Mouse (Mus musculus) stomach, embryonic 16.5 days (tissue): Measurements from ENCODE around the gene Slc24a3. TPM values are rescaled to one million over a fixed set of nuclear protein-coding genes. Genes with fewer than 3 reads are reported as not detected.

Experiments used
- ATAC-seq: fragments of 200-750 bp; cut with Nextera tagmentation; 2 replicates; pipeline ENCODE4 v1.8.0; 2017; ENCODE audit warnings: moderate number of reproducible peaks, moderate TSS enrichment; ENCODE audit not compliant: insufficient read depth, low FRiP score
- H3K27ac ChIP-seq: fragments of 300-500 bp; sonication (generic); 2 replicates; pipeline ENCODE4 v1.5.1; 2014; ENCODE audit warnings: low read length
- H3K27me3 ChIP-seq: fragments of 300-500 bp; sonication (generic); 2 replicates; pipeline ENCODE4 v1.6.1; 2014; ENCODE audit warnings: low read length, control low read depth, mixed read lengths; ENCODE audit not compliant: control insufficient read depth, insufficient read depth
- H3K36me3 ChIP-seq: fragments of 300-500 bp; sonication (generic); 2 replicates; pipeline ENCODE4 v1.6.1; 2014; ENCODE audit warnings: low read length; ENCODE audit not compliant: control insufficient read depth, insufficient read depth
- H3K4me1 ChIP-seq: fragments of 300-500 bp; sonication (generic); 2 replicates; pipeline ENCODE4 v1.6.1; 2014; ENCODE audit warnings: low read length, control low read depth, mixed read lengths; ENCODE audit not compliant: control insufficient read depth, insufficient read depth
- H3K4me2 ChIP-seq: fragments of 300-500 bp; sonication (generic); 2 replicates; pipeline ENCODE4 v1.6.1; 2014; ENCODE audit warnings: low read depth, low read length, mixed read lengths
- H3K4me3 ChIP-seq: fragments of 300-500 bp; sonication (generic); replicated peaks from 2 replicates; pipeline ENCODE4 v1.5.1; 2014; ENCODE audit warnings: mild to moderate bottlenecking, low read length
- H3K9ac ChIP-seq: fragments of 300-500 bp; sonication (generic); 2 replicates; pipeline ENCODE4 v1.6.1; 2014; ENCODE audit warnings: low read length
- H3K9me3 ChIP-seq: fragments of 300-500 bp; sonication (generic); replicated peaks from 2 replicates; pipeline ENCODE4 v1.6.1; 2016; ENCODE audit warnings: low read length, control low read depth; ENCODE audit not compliant: control insufficient read depth
- WGBS: fragments of 180-500 bp; shearing (Covaris S2); extraction: QIAGEN DNeasy Blood & Tissue Kit; methylation state at CpG from one replicate; pipeline ENCODE4 v1.1.7; 2014; 5-methylcytosine and 5-hydroxymethylcytosine counted together
- polyA plus RNA-seq: library from polyadenylated mRNA; unstranded; fragments of >200 nt; fragmentation: Nextera tagmentation; extraction: Ambion mirVana; gene quantifications from 2 replicates; pipeline ENCODE4 v1.2.1, GENCODE M21; 2015

Slc24a3 gene
- polyA plus RNA-seq, 1 experiment from 2014 or later, result 3.4 TPM

DNA sequence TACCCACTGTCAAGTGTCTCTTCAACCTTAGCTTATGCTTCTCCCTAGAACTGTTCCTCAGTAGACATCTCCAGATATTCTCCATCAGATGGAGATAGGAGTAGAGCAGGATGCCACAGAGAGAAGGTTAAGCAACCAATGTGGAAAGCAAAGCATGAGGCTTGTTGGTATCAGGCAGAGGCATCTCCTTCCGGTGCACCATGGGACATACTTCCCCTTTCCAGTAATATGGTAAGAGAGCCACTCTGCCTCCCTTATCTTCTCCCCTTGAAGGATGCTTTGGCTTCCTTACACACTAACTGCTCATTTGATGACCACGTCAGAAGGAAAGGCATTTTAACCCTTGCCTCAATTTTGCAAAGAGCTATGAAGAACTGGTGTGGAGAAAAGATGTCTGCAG, 21.3 kb downstream of the Slc24a3 start:
- no peak for ATAC-seq
- H3K9ac ChIP-seq, result no peak overlapping the region
- no peak overlapping the region for H3K4me2 ChIP-seq
- H3K27ac ChIP-seq, result no peak overlapping the region
- no peak overlapping the region for H3K4me3 ChIP-seq
- WGBS, result 72% methylated on average over 2 of the region's 2 CpGs
- no peaks in the 10 kb centered on the region for H3K4me1 ChIP-seq
- no peaks in the 10 kb centered on the region for H3K27me3 ChIP-seq
- no peaks in the 10 kb centered on the region for H3K9me3 ChIP-seq
- H3K36me3 ChIP-seq, result no peaks in the 10 kb centered on the region

DNA sequence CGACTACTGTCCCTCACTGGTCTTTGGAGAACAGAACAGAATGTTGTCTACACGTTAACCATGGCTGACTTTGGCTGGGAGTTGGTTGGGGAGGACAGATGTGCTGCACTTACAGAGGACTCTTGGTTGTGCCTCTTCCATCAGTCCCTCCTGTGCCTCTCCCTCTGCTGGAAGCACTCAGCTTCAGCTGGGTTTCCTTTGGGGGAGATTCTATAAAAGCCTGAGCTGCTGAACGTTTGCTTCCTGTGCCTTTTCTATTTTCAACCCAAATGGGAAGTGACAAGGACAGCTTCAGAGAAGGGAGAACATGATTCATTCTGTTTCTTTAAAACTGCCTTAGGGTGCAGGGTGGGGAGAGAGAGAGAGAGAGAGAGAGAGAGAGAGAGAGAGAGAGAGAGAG, 28.5 kb downstream of the Slc24a3 start:
- no peaks in the 10 kb centered on the region for H3K9me3 ChIP-seq
- ATAC-seq, result no peak
- WGBS, result 65% methylated on average over 3 of the region's 3 CpGs
- H3K4me3 ChIP-seq, result no peak overlapping the region
- no peak overlapping the region for H3K4me2 ChIP-seq
- no peaks in the 10 kb centered on the region for H3K4me1 ChIP-seq
- no peak overlapping the region for H3K9ac ChIP-seq
- no peaks in the 10 kb centered on the region for H3K27me3 ChIP-seq
- H3K27ac ChIP-seq, result no peak overlapping the region
- H3K36me3 ChIP-seq, result no peaks in the 10 kb centered on the region

DNA sequence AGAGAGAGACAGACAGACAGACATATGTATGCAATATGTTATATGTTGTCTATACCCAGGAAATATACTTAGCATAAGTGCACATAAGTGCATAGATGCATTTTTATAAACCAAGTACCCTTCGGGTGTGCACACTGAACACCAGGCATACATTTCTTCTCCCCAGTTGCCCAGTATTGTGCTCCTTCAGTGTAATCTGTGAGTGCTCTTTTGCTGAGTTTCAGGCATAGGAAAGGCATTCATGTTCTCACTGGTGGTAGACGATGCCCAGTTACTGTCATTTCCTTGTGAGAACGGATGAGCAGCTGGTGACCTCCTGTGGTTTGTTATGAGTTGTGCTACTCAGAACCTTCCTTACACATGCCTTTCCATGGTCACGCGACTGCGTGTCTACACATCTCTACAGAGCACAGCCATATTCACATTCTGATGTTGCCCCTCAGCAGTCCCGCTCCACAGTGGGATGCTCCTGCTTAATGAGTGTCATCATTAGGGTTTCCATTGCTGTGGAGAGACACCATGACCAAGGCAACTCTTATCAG, 29.0 kb downstream of the Slc24a3 start:
- 86% methylated on average over 7 of the region's 7 CpGs for WGBS
- H3K27me3 ChIP-seq, result no peaks in the 10 kb centered on the region
- no peaks in the 10 kb centered on the region for H3K9me3 ChIP-seq
- H3K4me3 ChIP-seq, result no peak overlapping the region
- no peaks in the 10 kb centered on the region for H3K4me1 ChIP-seq
- no peaks in the 10 kb centered on the region for H3K36me3 ChIP-seq
- no peak for ATAC-seq
- no peak overlapping the region for H3K27ac ChIP-seq
- H3K9ac ChIP-seq, result no peak overlapping the region
- H3K4me2 ChIP-seq, result no peak overlapping the region

DNA sequence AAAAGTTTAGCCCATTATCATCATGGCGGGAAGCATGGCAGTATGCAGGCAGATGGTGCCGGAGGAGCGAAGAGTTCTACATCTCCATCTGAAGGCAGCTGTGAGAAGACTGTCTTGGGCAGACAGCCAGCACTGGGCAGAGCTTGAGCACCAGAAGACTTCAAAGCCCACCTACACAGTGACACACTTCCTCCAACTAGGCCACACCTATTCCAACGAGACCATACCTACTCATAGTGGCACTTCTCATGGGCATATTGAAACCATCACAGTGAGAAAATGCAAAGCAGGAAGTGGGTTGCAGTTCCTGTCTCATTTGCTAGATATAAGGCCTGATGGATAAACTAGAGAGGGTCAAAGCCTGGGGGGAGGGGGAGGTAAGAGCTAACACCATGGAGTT, 29.5 kb downstream of the Slc24a3 start:
- H3K9me3 ChIP-seq, result no peaks in the 10 kb centered on the region
- H3K27me3 ChIP-seq, result no peaks in the 10 kb centered on the region
- no peak overlapping the region for H3K4me3 ChIP-seq
- H3K4me1 ChIP-seq, result no peaks in the 10 kb centered on the region
- no peak overlapping the region for H3K9ac ChIP-seq
- ATAC-seq, result no peak
- no peaks in the 10 kb centered on the region for H3K36me3 ChIP-seq
- 85% methylated on average over 4 of the region's 4 CpGs for WGBS
- no peak overlapping the region for H3K4me2 ChIP-seq
- no peak overlapping the region for H3K27ac ChIP-seq

DNA sequence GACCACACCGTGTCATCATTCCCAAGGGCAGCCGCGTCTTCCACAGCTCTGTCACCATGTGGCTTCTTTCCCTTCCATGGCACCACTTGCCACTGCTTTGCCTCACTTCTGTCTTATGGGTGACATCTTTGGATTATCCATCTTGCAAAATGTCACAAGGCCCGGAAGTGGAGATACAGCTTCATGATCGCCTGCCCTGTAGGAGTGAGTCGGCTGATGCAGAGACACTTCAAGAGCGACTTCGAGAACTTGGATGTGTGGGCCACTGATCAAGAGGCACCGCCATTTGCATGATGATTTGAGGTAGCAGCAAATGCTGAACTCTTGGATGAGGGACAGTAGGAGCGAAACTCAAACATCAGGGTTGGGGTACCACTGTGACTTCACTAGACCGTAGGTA, 46.0 kb downstream of the Slc24a3 start:
- no peaks in the 10 kb centered on the region for H3K36me3 ChIP-seq
- H3K4me3 ChIP-seq, result no peak overlapping the region
- no peaks in the 10 kb centered on the region for H3K9me3 ChIP-seq
- no peaks in the 10 kb centered on the region for H3K4me1 ChIP-seq
- H3K4me2 ChIP-seq, result no peak overlapping the region
- ATAC-seq, result no peak
- H3K27ac ChIP-seq, result no peak overlapping the region
- H3K27me3 ChIP-seq, result no peaks in the 10 kb centered on the region
- no peak overlapping the region for H3K9ac ChIP-seq
- WGBS, result 94% methylated on average over 11 of the region's 11 CpGs

DNA sequence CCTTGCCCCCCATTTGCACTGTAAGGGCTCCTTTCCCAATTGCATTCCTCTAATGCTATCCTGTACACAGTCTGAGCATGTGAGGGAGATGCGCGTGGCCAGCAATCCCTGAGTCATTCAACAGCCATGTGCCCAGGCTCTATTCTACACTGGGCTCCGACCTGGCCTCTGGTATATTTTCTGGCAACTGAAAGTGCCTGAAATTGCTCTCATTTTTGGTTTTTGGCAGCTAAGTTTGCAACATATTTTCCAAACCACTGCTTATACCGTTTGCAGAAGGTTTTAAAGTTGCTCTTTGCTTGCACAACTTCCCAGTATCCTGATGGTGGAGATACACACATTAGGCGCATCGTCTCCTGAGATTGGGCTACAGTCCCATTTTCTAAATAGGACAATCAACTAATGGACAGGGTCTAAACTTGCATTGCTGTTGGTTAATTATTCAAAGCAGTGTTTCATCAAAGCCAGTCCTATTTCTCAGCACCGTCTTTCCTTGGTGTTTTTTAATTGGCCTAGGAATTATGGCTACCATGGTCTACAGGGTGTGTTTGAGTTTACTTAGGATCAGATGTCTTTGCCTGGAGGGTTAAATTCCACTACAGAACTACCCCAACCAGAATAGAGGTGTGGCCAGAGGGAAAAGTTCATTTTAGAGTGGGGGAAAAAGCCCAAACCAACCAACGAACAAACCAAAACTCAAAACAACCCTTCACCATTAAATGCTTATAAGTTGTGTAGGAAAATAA, 46.7 kb downstream of the Slc24a3 start:
- Histone ChIP-seq H3K4me2 (no peak overlapping the region), H3K4me1 (no peaks in the 10 kb centered on the region), H3K9ac (no peak overlapping the region), H3K27me3 (no peaks in the 10 kb centered on the region), H3K4me3 (no peak overlapping the region), H3K36me3 (no peaks in the 10 kb centered on the region), H3K27ac (no peak overlapping the region), H3K9me3 (no peaks in the 10 kb centered on the region)
- no peak for ATAC-seq
- 77% methylated on average over 8 of the region's 8 CpGs for WGBS

DNA sequence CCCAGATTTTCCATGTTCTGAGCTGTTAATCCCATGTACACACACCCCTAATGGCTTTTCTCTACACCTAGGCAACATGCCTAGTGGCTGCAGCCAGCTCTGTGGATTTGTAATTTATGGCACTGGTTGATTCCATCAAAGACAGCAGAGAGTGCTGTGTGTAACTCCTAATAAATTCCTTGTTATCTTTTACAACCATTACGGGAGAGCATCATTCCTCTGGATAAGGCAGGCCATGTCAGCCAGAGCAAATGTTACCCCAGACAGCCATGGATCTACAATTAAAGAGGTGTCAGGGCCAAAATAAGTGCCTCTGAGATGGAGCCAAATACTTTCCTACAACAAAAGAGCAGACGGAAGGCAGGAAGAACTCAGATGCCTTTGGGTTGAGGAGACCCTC, 49.0 kb downstream of the Slc24a3 start:
- no peak overlapping the region for H3K27ac ChIP-seq
- no peaks in the 10 kb centered on the region for H3K9me3 ChIP-seq
- ATAC-seq, result no peak
- H3K36me3 ChIP-seq, result no peaks in the 10 kb centered on the region
- no peaks in the 10 kb centered on the region for H3K4me1 ChIP-seq
- no peaks in the 10 kb centered on the region for H3K27me3 ChIP-seq
- no peak overlapping the region for H3K4me2 ChIP-seq
- no peak overlapping the region for H3K4me3 ChIP-seq
- no peak overlapping the region for H3K9ac ChIP-seq
- 60% methylated on average over 2 of the region's 2 CpGs for WGBS

DNA sequence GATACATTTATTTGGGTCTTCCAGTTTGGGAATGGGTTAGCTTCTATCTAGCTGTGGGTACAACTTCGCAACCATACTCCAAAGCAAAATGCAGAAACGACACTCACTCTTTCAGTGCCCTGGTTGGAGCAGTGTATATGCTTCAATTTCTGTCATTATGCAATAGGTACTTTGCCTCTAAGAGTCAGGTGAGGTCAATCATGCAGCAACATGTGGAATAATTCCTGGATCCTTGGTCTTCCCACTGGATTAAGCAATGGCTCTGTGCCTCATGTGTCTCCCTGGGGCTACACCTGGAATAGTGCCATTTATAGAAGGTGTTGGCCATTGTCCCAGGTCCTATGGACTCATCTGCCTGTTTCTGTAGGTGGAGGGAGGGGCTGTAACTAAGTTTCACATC, 49.9 kb downstream of the Slc24a3 start:
- Histone ChIP-seq H3K36me3 (no peaks in the 10 kb centered on the region), H3K27ac (no peak overlapping the region), H3K4me3 (no peak overlapping the region), H3K4me2 (no peak overlapping the region), H3K4me1 (no peaks in the 10 kb centered on the region), H3K9ac (no peak overlapping the region), H3K27me3 (no peaks in the 10 kb centered on the region), H3K9me3 (no peaks in the 10 kb centered on the region)
- WGBS, result 99% methylated on average over 2 of the region's 2 CpGs
- no peak for ATAC-seq

DNA sequence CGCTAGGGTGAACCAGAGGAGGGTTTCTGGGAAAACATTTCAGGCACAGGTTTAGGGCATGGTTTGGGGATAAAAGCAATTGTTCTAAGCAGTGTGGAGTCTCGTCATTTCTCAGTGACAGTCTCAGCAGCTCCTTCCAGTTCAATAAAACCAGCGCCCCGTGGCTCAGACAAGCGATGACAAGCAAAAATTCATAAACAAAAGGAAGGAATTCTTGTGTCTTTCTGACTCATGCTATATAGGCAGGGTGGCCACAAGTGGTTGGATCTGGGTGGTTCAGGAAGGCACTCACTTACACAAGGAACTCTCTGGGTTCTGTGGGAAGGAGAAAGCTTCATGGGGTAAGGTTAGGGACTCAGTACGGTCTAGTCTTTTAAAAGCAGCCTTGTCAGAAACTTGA, 51.7 kb downstream of the Slc24a3 start:
- no peak for ATAC-seq
- WGBS, result 67% methylated on average over 6 of the region's 6 CpGs
- no peaks in the 10 kb centered on the region for H3K9me3 ChIP-seq
- H3K4me3 ChIP-seq, result no peak overlapping the region
- no peaks in the 10 kb centered on the region for H3K4me1 ChIP-seq
- no peak overlapping the region for H3K27ac ChIP-seq
- H3K9ac ChIP-seq, result no peak overlapping the region
- H3K36me3 ChIP-seq, result no peaks in the 10 kb centered on the region
- H3K4me2 ChIP-seq, result no peak overlapping the region
- H3K27me3 ChIP-seq, result no peaks in the 10 kb centered on the region
